Mouse (Mus musculus): ENCODE measurements around the gene Lancl1. TPM values are rescaled to one million over a fixed set of nuclear protein-coding genes. Genes with fewer than 3 reads are reported as not detected.

The Lancl1 gene
- polyA plus RNA-seq, 1 experiment: 52.2 TPM

- no peak for TF ChIP-seq EP300 (IDR thresholded peaks at IDR 0.05; ENCODE audit: insufficient read depth, low read depth, low read length)
- no peak for TF ChIP-seq CTCF (IDR thresholded peaks at IDR 0.05; ENCODE audit: low read depth, low read length)
- no peak for TF ChIP-seq POLR2A (IDR thresholded peaks at IDR 0.05; ENCODE audit: insufficient read depth, low read length)
- H3K4me1 ChIP-seq (ENCODE audit: control insufficient read depth, insufficient read depth, low read length): no peaks in the 10 kb centered on the region
- H3K4me3 ChIP-seq (ENCODE audit: low read depth, low read length): no peak overlapping the region
- H3K36me3 ChIP-seq (ENCODE audit: control insufficient read depth, insufficient read depth, low read length, poor library complexity, severe bottlenecking): no peaks in the 10 kb centered on the region
- H3K27me3 ChIP-seq (ENCODE audit: control insufficient read depth, insufficient read depth, low read length, poor library complexity, severe bottlenecking): no peaks in the 10 kb centered on the region
- H3K27ac ChIP-seq (ENCODE audit: insufficient read depth, low read length): no peak overlapping the region
- H3K9ac ChIP-seq (ENCODE audit: low read depth, poor library complexity, severe bottlenecking): no peak overlapping the region
- peaks cover 10% of the 10 kb centered on the region for H3K9me3 ChIP-seq (replicated peaks; ENCODE audit: control insufficient read depth, insufficient read depth, low read length, poor library complexity, severe bottlenecking)
These were observed 58.5 kb downstream of the Lancl1 start for GRCm38 (mm10) chr1:66980129-66980528.

- Histone ChIP-seq H3K9me3 (replicated peaks; ENCODE audit: control insufficient read depth, insufficient read depth, low read length, poor library complexity, severe bottlenecking) (peaks cover 3% of the 10 kb centered on the region; the same call in 1 of the 2 replicates), H3K4me3 (ENCODE audit: low read depth, low read length) (no peak overlapping the region), H3K27ac (ENCODE audit: insufficient read depth, low read length) (no peak overlapping the region), H3K36me3 (ENCODE audit: control insufficient read depth, insufficient read depth, low read length, poor library complexity, severe bottlenecking) (no peaks in the 10 kb centered on the region), H3K4me1 (ENCODE audit: control insufficient read depth, insufficient read depth, low read length) (no peaks in the 10 kb centered on the region), H3K27me3 (ENCODE audit: control insufficient read depth, insufficient read depth, low read length, poor library complexity, severe bottlenecking) (no peaks in the 10 kb centered on the region), H3K9ac (ENCODE audit: low read depth, poor library complexity, severe bottlenecking) (no peak overlapping the region)
- TF ChIP-seq POLR2A (IDR thresholded peaks at IDR 0.05; ENCODE audit: insufficient read depth, low read length): no peak
- no peak for TF ChIP-seq CTCF (IDR thresholded peaks at IDR 0.05; ENCODE audit: low read depth, low read length)
- TF ChIP-seq EP300 (IDR thresholded peaks at IDR 0.05; ENCODE audit: insufficient read depth, low read depth, low read length): no peak
These were observed 63.2 kb downstream of the Lancl1 start for GRCm38 (mm10) chr1:66975456-66975855.

- Histone ChIP-seq H3K9me3 (replicated peaks; ENCODE audit: control insufficient read depth, insufficient read depth, low read length, poor library complexity, severe bottlenecking) (peaks cover 5% of the 10 kb centered on the region; the same call in 1 of the 2 replicates), H3K36me3 (ENCODE audit: control insufficient read depth, insufficient read depth, low read length, poor library complexity, severe bottlenecking) (no peaks in the 10 kb centered on the region), H3K27ac (ENCODE audit: insufficient read depth, low read length) (no peak overlapping the region), H3K9ac (ENCODE audit: low read depth, poor library complexity, severe bottlenecking) (no peak overlapping the region), H3K4me1 (ENCODE audit: control insufficient read depth, insufficient read depth, low read length) (peaks cover 2% of the 10 kb centered on the region), H3K4me3 (ENCODE audit: low read depth, low read length) (no peak overlapping the region), H3K27me3 (ENCODE audit: control insufficient read depth, insufficient read depth, low read length, poor library complexity, severe bottlenecking) (no peaks in the 10 kb centered on the region)
- no peak for TF ChIP-seq POLR2A (IDR thresholded peaks at IDR 0.05; ENCODE audit: insufficient read depth, low read length)
- no peak for TF ChIP-seq EP300 (IDR thresholded peaks at IDR 0.05; ENCODE audit: insufficient read depth, low read depth, low read length)
- TF ChIP-seq CTCF (IDR thresholded peaks at IDR 0.05; ENCODE audit: low read depth, low read length): no peak
These were observed 73.8 kb downstream of the Lancl1 start for GRCm38 (mm10) chr1:66964857-66965256.

- H3K27me3 ChIP-seq (ENCODE audit: control insufficient read depth, insufficient read depth, low read length, poor library complexity, severe bottlenecking): 0 out of 2 replicates have a peak, but pooled peaks cover 2% of the 10 kb centered on the region
- H3K9ac ChIP-seq (ENCODE audit: low read depth, poor library complexity, severe bottlenecking): no peak overlapping the region
- H3K4me3 ChIP-seq (ENCODE audit: low read depth, low read length): no peak overlapping the region
- H3K4me1 ChIP-seq (ENCODE audit: control insufficient read depth, insufficient read depth, low read length): peaks cover 2% of the 10 kb centered on the region
- H3K36me3 ChIP-seq (ENCODE audit: control insufficient read depth, insufficient read depth, low read length, poor library complexity, severe bottlenecking): no peaks in the 10 kb centered on the region
- peaks cover 14% of the 10 kb centered on the region for H3K9me3 ChIP-seq (replicated peaks; ENCODE audit: control insufficient read depth, insufficient read depth, low read length, poor library complexity, severe bottlenecking)
- H3K27ac ChIP-seq (ENCODE audit: insufficient read depth, low read length): peak overlapping the region; percentile 81
- TF ChIP-seq EP300 (IDR thresholded peaks at IDR 0.05; ENCODE audit: insufficient read depth, low read depth, low read length): peak; percentile 51; the same call in 1 of the 2 replicates
- TF ChIP-seq POLR2A (IDR thresholded peaks at IDR 0.05; ENCODE audit: insufficient read depth, low read length): no peak
These were observed 78.0 kb downstream of the Lancl1 start for GRCm38 (mm10) chr1:66960536-66961243.

GRCm38 (mm10) chr1:66957361-66957760 is 81.3 kb downstream of the Lancl1 start:
- TF ChIP-seq POLR2A (IDR thresholded peaks at IDR 0.05; ENCODE audit: insufficient read depth, low read length): no peak
- TF ChIP-seq CTCF (IDR thresholded peaks at IDR 0.05; ENCODE audit: low read depth, low read length): no peak
- TF ChIP-seq EP300 (IDR thresholded peaks at IDR 0.05; ENCODE audit: insufficient read depth, low read depth, low read length): no peak
- no peak overlapping the region for H3K9ac ChIP-seq (ENCODE audit: low read depth, poor library complexity, severe bottlenecking)
- H3K27me3 ChIP-seq (ENCODE audit: control insufficient read depth, insufficient read depth, low read length, poor library complexity, severe bottlenecking): 0 out of 2 replicates have a peak, but pooled peaks cover 2% of the 10 kb centered on the region
- peaks cover 2% of the 10 kb centered on the region for H3K4me1 ChIP-seq (ENCODE audit: control insufficient read depth, insufficient read depth, low read length)
- H3K4me3 ChIP-seq (ENCODE audit: low read depth, low read length): no peak overlapping the region
- no peak overlapping the region for H3K27ac ChIP-seq (ENCODE audit: insufficient read depth, low read length)
- peaks cover 15% of the 10 kb centered on the region for H3K9me3 ChIP-seq (replicated peaks; ENCODE audit: control insufficient read depth, insufficient read depth, low read length, poor library complexity, severe bottlenecking)
- no peaks in the 10 kb centered on the region for H3K36me3 ChIP-seq (ENCODE audit: control insufficient read depth, insufficient read depth, low read length, poor library complexity, severe bottlenecking)

- peaks cover 5% of the 10 kb centered on the region; the same call in 1 of the 2 replicates for H3K9me3 ChIP-seq (replicated peaks; ENCODE audit: control insufficient read depth, insufficient read depth, low read length, poor library complexity, severe bottlenecking)
- no peak overlapping the region for H3K9ac ChIP-seq (ENCODE audit: low read depth, poor library complexity, severe bottlenecking)
- no peak overlapping the region for H3K4me3 ChIP-seq (ENCODE audit: low read depth, low read length)
- H3K36me3 ChIP-seq (ENCODE audit: control insufficient read depth, insufficient read depth, low read length, poor library complexity, severe bottlenecking): no peaks in the 10 kb centered on the region
- no peaks in the 10 kb centered on the region for H3K4me1 ChIP-seq (ENCODE audit: control insufficient read depth, insufficient read depth, low read length)
- TF ChIP-seq EP300 (IDR thresholded peaks at IDR 0.05; ENCODE audit: insufficient read depth, low read depth, low read length) (no peak), CTCF (IDR thresholded peaks at IDR 0.05; ENCODE audit: low read depth, low read length) (no peak), POLR2A (IDR thresholded peaks at IDR 0.05; ENCODE audit: insufficient read depth, low read length) (no peak)
- no peak overlapping the region for H3K27ac ChIP-seq (ENCODE audit: insufficient read depth, low read length)
- H3K27me3 ChIP-seq (ENCODE audit: control insufficient read depth, insufficient read depth, low read length, poor library complexity, severe bottlenecking): no peaks in the 10 kb centered on the region; the same call in 1 of the 2 replicates
These were observed 87.6 kb downstream of the Lancl1 start for GRCm38 (mm10) chr1:66951086-66951485.

Other genes with a start within 250 kb of the Lancl1 start
- 5.8 and 6.4 TPM in 2 replicates for gene Kansl1l, start 221.3 kb downstream of the Lancl1 start, polyA plus RNA-seq (2011; ENCODE audit: insufficient read depth, insufficient read length, low read depth, missing spikeins)
- 55.8 and 58.3 TPM in 2 replicates for gene Acadl, start 175.6 kb downstream of the Lancl1 start, polyA plus RNA-seq (2011; ENCODE audit: insufficient read depth, insufficient read length, low read depth, missing spikeins)
- gene Myl1, start 93.5 kb downstream of the Lancl1 start, polyA plus RNA-seq (2011; ENCODE audit: insufficient read depth, insufficient read length, low read depth, missing spikeins): not detected in 2 replicates
- gene Cps1, start 84.2 kb upstream of the Lancl1 start, polyA plus RNA-seq (2011; ENCODE audit: insufficient read depth, insufficient read length, low read depth, missing spikeins): not detected in 2 replicates